Mouse (Mus musculus): ENCODE results near the gene Gm9508.
"Not testable (repeated sequence)": the region's sequence is repeated elsewhere in the genome, so short reads cannot be mapped to it uniquely, and the experiment has no call there.

GRCm38 (mm10) chr10:77720299-77720698 lies 23.3 kb upstream of the Gm9508 start, which contains the start of gene Krtap12-1:
- TF ChIP-seq CTCF, POLR2A (IDR thresholded peaks at IDR 0.05; ENCODE audit: insufficient read depth, low read depth, low read length): not testable (repeated sequence)

Data from olfactory bulb, adult 2 months (tissue).